In the genomic region with DNA sequence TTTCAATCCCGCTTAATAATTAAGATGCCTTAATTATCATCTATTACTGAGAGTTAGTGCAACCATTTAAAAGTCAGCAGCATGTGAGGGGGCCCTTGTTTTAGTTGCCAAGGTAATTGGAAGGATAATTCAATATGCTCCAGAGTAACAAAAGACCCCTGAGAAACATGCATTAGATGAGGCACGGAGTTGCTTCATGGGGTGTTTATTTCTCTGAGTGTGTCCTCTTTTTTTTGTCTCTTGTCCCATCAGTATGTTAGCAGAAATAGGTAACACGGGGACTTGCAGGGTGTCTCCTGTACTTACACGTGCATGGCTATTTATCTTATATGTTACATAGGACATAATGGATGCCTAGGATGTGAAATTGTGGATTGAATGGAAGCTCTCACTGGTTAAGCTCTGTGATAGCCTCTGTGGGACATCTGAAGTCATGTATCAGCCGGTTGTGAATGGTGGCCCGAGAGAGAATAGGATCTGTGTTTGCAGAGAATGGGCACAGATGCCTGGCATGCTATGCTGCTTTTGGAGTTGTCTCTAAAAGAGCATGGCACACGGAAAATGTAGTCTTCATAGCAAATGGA, we compare ENCODE assay signal across 14 mouse cellular contexts. TPM values are rescaled to one million over a fixed set of nuclear protein-coding genes. Genes with fewer than 3 reads are reported as not detected.
DNase-seq lines count a peak whose midpoint lies in the region; ATAC-seq and TF ChIP-seq lines count a peak whose summit lies in the region.
"Had no signal": no experiment of that assay in that cellular context is flagged by ENCODE, and none has a peak within 500 bp of the region (broad histone marks: within the 10 kb centered on the region; RNA-seq: fewer than 3 reads in every experiment).

No protein-coding gene starts in this region.

- 60% methylated on average over 7 of the region's 7 CpGs for WGBS in hindbrain, embryonic 10.5 days
- WGBS in midbrain, embryonic 12.5 days: 20% methylated on average over 7 of the region's 7 CpGs

- no peak overlapping the region for H3K27ac ChIP-seq in cortical plate, adult 2 months (ENCODE audit: insufficient read depth, low read length)
- peak overlapping the region; percentile 81 for H3K27ac ChIP-seq in hindbrain, embryonic 10.5 days
- H3K27ac ChIP-seq in midbrain, embryonic 12.5 days (replicated peaks): peak overlapping the region; percentile 94
- H3K27ac ChIP-seq: heart, embryonic 13.5 days had no signal

- TF ChIP-seq CTCF in cortical plate, adult 2 months (IDR thresholded peaks at IDR 0.05; ENCODE audit: extremely low read depth, insufficient read depth, low read length): no peak

- peak; percentile 4 for DNase-seq in embryo, embryonic 10.5 days (ENCODE audit: low spot score)
- no peak for DNase-seq in embryo, embryonic 10 days (ENCODE audit: low spot score)
- no peak for DNase-seq in hindbrain, embryonic 10.5 days (ENCODE audit: low spot score)
- DNase-seq in liver: no peak
- no peak for DNase-seq in adipocyte (ENCODE audit: low spot score)
- DNase-seq: adrenal gland, adult 8-10 months; cerebellum, adult 11-12 months; lung, postnatal 14 days had no signal

- H3K4me1 ChIP-seq in cortical plate, adult 2 months (ENCODE audit: control insufficient read depth, insufficient read depth, low read length): peaks cover 3% of the 10 kb centered on the region
- peaks cover 16% of the 10 kb centered on the region for H3K4me1 ChIP-seq in hindbrain, embryonic 10.5 days (replicated peaks)
- peaks cover 23% of the 10 kb centered on the region for H3K4me1 ChIP-seq in midbrain, embryonic 12.5 days

- peak overlapping the region; percentile 66 for H3K9ac ChIP-seq in midbrain, embryonic 12.5 days (replicated peaks)

- H3K4me2 ChIP-seq in midbrain, embryonic 12.5 days (replicated peaks): peak overlapping the region; percentile 55

- no peaks in the 10 kb centered on the region for H3K36me3 ChIP-seq in hindbrain, embryonic 10.5 days
- no peaks in the 10 kb centered on the region for H3K36me3 ChIP-seq in midbrain, embryonic 12.5 days
- H3K36me3 ChIP-seq: heart, embryonic 13.5 days had no signal

- H3K4me3 ChIP-seq in cortical plate, adult 2 months (ENCODE audit: insufficient read depth, low read length): peak overlapping the region; percentile 42
- H3K4me3 ChIP-seq in hindbrain, embryonic 10.5 days: peak overlapping the region; percentile 47
- H3K4me3 ChIP-seq in midbrain, embryonic 12.5 days: peak overlapping the region; percentile 51

- ATAC-seq in midbrain, embryonic 12.5 days (ENCODE audit: low FRiP score, low read depth): 0 out of 2 replicates have a peak, but pooled peaks have one; percentile 7
- no peak for ATAC-seq in megakaryocyte-erythroid progenitor cell, adult 5-6 weeks (replicated peaks; ENCODE audit: low FRiP score, low TSS enrichment, poor library complexity, severe bottlenecking)
- ATAC-seq: intestine, postnatal 0 days had no signal

- no peaks in the 10 kb centered on the region for H3K27me3 ChIP-seq in hindbrain, embryonic 10.5 days (ENCODE audit: insufficient read depth, poor library complexity, severe bottlenecking)
- H3K27me3 ChIP-seq in midbrain, embryonic 12.5 days: no peaks in the 10 kb centered on the region
- H3K27me3 ChIP-seq: heart, embryonic 13.5 days had no signal

- no peaks in the 10 kb centered on the region for H3K9me3 ChIP-seq in hindbrain, embryonic 10.5 days
- H3K9me3 ChIP-seq in midbrain, embryonic 12.5 days: no peaks in the 10 kb centered on the region
- H3K9me3 ChIP-seq: heart, embryonic 13.5 days had no signal

- no peak for TF ChIP-seq POLR2A in cortical plate, adult 2 months (IDR thresholded peaks at IDR 0.05; ENCODE audit: extremely low read depth, insufficient read depth, low read length)

RNA-seq across cellular contexts. Expression of a gene that starts 1.0 kb away (rescaled TPM):
- polyA plus RNA-seq in cortical plate, adult 2 months (2012; rRNA removed): 134 and 136 TPM in 2 replicates
- polyA plus RNA-seq in hindbrain, embryonic 10.5 days (2016; fragmentation: Nextera tagmentation; extraction: Ambion mirVana): 30.8 and 36.9 TPM in 2 replicates
- 83.2 and 87.5 TPM in 2 replicates for polyA plus RNA-seq in midbrain, embryonic 12.5 days (2016; fragmentation: Nextera tagmentation; extraction: Ambion mirVana)
- 0.66 TPM in 1 of 2 replicates, not detected in the other for total RNA-seq in megakaryocyte-erythroid progenitor cell, adult 5-6 weeks (2014; fragmentation: Nextera tagmentation)
- not detected in 2 replicates for total RNA-seq in megakaryocyte-erythroid progenitor cell, adult 5-6 weeks (2017)
- total RNA-seq: MEL had no signal
